Mouse (Mus musculus) kidney, adult 2 months (tissue): ENCODE measurements at regions not wholly inside any gene's neighbourhood (a gene's known extent, or its start where the extent isn't known, plus 50 kb on each side); places are given as distances from the start of the nearest gene placed in this dataset.

ENCODE experiments used
- CTCF ChIP-seq: fragments of 200-500 bp; conservative IDR thresholded peaks from 2 replicates; pipeline ENCODE4 v1.5.1; 2011; ENCODE audit warnings: low read depth, mild to moderate bottlenecking, control low read depth, low read length, moderate library complexity, mixed read lengths; ENCODE audit not compliant: insufficient read depth, insufficient read length
- POLR2A ChIP-seq: fragments of 200-500 bp; IDR thresholded peaks from one replicate; pipeline ENCODE4 v1.6.1; 2011; ENCODE audit warnings: low read depth, low read length, control low read depth

GRCm38 (mm10) chr9:14032048-14032362 lies 204.5 kb downstream of the Fam76b start:
- no peak for TF ChIP-seq CTCF
- no peak for TF ChIP-seq POLR2A
